Mouse (Mus musculus) cortical plate, adult 2 months (tissue): Measurements from ENCODE around the gene Smarcd3.

ENCODE experiments used
- CTCF ChIP-seq: fragments of 200-500 bp; IDR thresholded peaks from 2 replicates; pipeline ENCODE4 v1.5.1; 2011; ENCODE audit warnings: mild to moderate bottlenecking, control low read depth, low read length; ENCODE audit not compliant: insufficient read depth; ENCODE audit errors: extremely low read depth
- POLR2A ChIP-seq: fragments of 200-500 bp; IDR thresholded peaks from 2 replicates; pipeline ENCODE4 v1.6.1; 2011; ENCODE audit warnings: mild to moderate bottlenecking, low read length, control low read depth; ENCODE audit not compliant: insufficient read depth; ENCODE audit errors: extremely low read depth

DNA sequence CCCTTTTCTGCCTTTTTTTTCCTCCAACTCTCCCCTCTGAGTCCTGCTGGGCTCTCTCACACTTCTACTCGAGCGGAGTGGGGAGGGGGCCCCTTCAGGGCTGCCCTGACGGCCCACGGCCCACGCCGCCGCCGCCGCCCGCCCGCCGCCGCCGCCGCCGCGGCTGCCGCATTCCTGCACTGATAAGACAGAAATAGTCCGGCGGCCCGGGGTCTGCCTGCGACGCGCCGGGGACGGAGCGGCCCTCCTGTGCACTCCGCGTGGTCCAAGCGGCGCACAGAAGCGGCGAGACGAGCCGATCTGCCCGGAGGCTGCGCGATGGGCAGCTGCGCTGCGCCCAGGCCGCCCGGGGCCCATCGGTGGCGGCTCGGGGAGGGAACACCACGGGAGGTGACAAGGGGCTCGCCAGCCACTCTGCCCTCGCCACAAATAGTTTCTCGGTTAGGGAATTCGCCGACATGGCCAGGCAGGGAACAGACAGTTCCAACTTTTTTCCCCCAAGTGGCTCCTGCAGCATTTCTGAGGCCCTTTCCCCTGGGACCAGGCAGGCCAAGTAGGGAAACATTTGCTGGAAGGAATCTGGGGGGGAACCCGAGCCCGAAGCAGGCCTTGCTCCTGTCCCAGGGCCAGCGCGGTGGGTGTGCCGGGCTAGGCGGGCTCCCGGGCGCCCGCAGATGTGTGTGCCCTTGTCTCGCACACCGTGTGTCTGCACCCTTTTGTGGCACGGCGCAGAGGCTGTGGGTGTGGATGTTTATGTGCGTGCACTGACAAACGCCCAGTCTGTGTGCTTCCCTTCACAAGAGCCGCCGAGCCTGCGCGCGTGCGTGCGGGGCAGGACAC is 22.1 kb downstream of the Smarcd3 start:
- no peak for TF ChIP-seq CTCF
- TF ChIP-seq POLR2A, result peak; percentile 55; the same call in 1 of the 2 replicates
